Mouse (Mus musculus) intestine, postnatal 0 days (tissue): ENCODE measurements at regions not wholly inside any gene's neighbourhood (a gene's known extent, or its start where the extent isn't known, plus 50 kb on each side); places are given as distances from the start of the nearest gene placed in this dataset.

ENCODE experiments used
- ATAC-seq: fragments of 200-750 bp; cut with Nextera tagmentation; 2 replicates; pipeline ENCODE4 v1.8.0; 2017; ENCODE audit warnings: mild to moderate bottlenecking, moderate TSS enrichment, moderate library complexity
- H3K27ac ChIP-seq: fragments of 300-500 bp; sonication (generic); 2 replicates; pipeline ENCODE4 v1.5.1; 2014; ENCODE audit warnings: mild to moderate bottlenecking, low read depth, low read length, moderate library complexity
- H3K27me3 ChIP-seq: fragments of 300-500 bp; sonication (generic); replicated peaks from 2 replicates; pipeline ENCODE4 v1.6.1; 2014; ENCODE audit warnings: low read length, mixed read lengths; ENCODE audit not compliant: control insufficient read depth, insufficient read depth
- H3K36me3 ChIP-seq: fragments of 300-500 bp; sonication (generic); 2 replicates; pipeline ENCODE4 v1.6.1; 2014; ENCODE audit warnings: mild to moderate bottlenecking, moderate library complexity; ENCODE audit not compliant: control insufficient read depth, insufficient read depth
- H3K4me1 ChIP-seq: fragments of 300-500 bp; sonication (generic); replicated peaks from 2 replicates; pipeline ENCODE4 v1.6.1; 2014; ENCODE audit warnings: antibody characterized with exemption, low read length, mixed read lengths; ENCODE audit not compliant: control insufficient read depth, insufficient read depth
- H3K4me2 ChIP-seq: fragments of 300-500 bp; sonication (generic); replicated peaks from 2 replicates; pipeline ENCODE4 v1.6.1; 2014; ENCODE audit warnings: low read depth, mild to moderate bottlenecking, moderate library complexity
- H3K4me3 ChIP-seq: fragments of 300-500 bp; sonication (generic); 2 replicates; pipeline ENCODE4 v1.5.1; 2014; ENCODE audit warnings: low read depth, low read length
- H3K9ac ChIP-seq: fragments of 300-500 bp; sonication (generic); 2 replicates; pipeline ENCODE4 v1.6.1; 2014; ENCODE audit warnings: mild to moderate bottlenecking, low read depth, low read length
- H3K9me3 ChIP-seq: fragments of 300-500 bp; sonication (generic); 2 replicates; pipeline ENCODE4 v1.6.1; 2016; ENCODE audit warnings: mixed run types; ENCODE audit not compliant: control insufficient read depth
- CTCF ChIP-seq: sonication (generic); IDR thresholded peaks from 2 replicates; pipeline ENCODE4 v1.5.1; 2016; ENCODE audit warnings: low read depth, mild to moderate bottlenecking, control low read depth, antibody characterized with exemption, moderate library complexity
- WGBS: fragments of 180-500 bp; shearing (Covaris S2); extraction: QIAGEN DNeasy Blood & Tissue Kit; methylation state at CpG from one replicate; pipeline ENCODE4 v1.1.7; 2014; 5-methylcytosine and 5-hydroxymethylcytosine counted together

DNA sequence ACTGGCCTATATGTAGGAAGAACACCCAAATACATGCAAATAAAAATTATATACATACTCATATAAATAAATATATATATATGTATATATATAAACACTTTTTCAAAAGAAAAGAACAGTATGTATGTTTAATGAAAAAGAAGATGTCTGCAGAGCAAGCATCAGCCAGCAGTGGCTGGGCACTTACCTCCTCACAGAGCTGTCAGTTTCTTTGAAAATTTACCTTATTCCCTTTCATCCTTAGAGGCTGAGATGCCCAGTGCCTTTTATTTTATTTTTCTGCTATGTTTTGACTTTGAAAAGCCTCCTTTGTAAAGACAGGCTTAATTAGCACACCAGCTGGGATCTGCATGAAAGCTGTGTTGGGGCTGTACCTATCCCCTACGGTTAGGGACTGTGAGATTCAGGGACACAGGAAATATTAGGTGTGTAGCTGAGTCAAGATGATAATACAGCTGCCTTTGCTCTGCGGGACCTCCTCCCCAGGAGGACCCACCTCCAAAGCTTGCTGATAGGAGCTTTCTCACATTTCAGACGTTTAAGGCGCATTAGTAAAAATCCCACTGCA lies 751.0 kb upstream of the Tbl1xr1 start:
- ATAC-seq: no peak

GRCm38 (mm10) chr3:21341916-21342315 lies 734.5 kb upstream of the Tbl1xr1 start:
- H3K27ac ChIP-seq: no peak overlapping the region
- H3K4me3 ChIP-seq: no peak overlapping the region
- no peak overlapping the region for H3K4me2 ChIP-seq
- no peak for TF ChIP-seq CTCF
- no peak for ATAC-seq
- H3K27me3 ChIP-seq: no peaks in the 10 kb centered on the region
- no peaks in the 10 kb centered on the region for H3K36me3 ChIP-seq
- H3K4me1 ChIP-seq: no peaks in the 10 kb centered on the region
- H3K9ac ChIP-seq: no peak overlapping the region
- H3K9me3 ChIP-seq: no peaks in the 10 kb centered on the region

More for the DNA sequence above, 751.0 kb upstream of the Tbl1xr1 start:
- H3K9me3 ChIP-seq: no peaks in the 10 kb centered on the region
- no peaks in the 10 kb centered on the region for H3K36me3 ChIP-seq
- no peak for TF ChIP-seq CTCF
- no peaks in the 10 kb centered on the region for H3K4me1 ChIP-seq
- WGBS: 65% methylated on average over 4 of the region's 4 CpGs
- no peak overlapping the region for H3K4me3 ChIP-seq
- no peak overlapping the region for H3K9ac ChIP-seq
- H3K27me3 ChIP-seq: no peaks in the 10 kb centered on the region
- no peak overlapping the region for H3K4me2 ChIP-seq
- H3K27ac ChIP-seq: no peak overlapping the region

- Histone ChIP-seq H3K4me1 (no peaks in the 10 kb centered on the region), H3K4me3 (no peak overlapping the region), H3K9me3 (no peaks in the 10 kb centered on the region), H3K36me3 (no peaks in the 10 kb centered on the region), H3K27ac (no peak overlapping the region), H3K9ac (no peak overlapping the region), H3K27me3 (no peaks in the 10 kb centered on the region), H3K4me2 (no peak overlapping the region)
- WGBS: 96% methylated on average over 1 of the region's 1 CpGs
- no peak for ATAC-seq
- no peak for TF ChIP-seq CTCF
Measured at GRCm38 (mm10) chr3:21343095-21343494, 733.4 kb upstream of the Tbl1xr1 start.

DNA sequence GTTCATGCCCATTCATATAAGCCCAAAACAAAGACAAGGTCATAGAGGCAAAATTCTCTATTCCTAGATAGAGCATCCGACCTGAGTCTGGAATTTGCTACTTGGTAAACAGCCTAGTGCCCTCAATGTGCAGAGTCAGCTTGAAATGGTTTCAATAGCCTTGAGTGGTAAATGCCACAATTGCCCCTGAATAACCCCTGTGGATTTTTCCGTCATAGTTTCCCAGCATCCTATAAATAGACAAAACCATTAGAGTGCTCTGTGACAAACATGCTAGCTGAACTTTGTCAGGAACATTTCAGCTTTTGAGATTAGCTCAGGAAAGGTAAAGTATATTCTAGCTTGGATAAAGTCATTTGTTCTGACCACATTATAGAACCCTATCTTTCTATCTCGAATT lies 727.0 kb upstream of the Tbl1xr1 start:
- no peak overlapping the region for H3K27ac ChIP-seq
- no peak for TF ChIP-seq CTCF
- H3K4me2 ChIP-seq: no peak overlapping the region
- no peaks in the 10 kb centered on the region for H3K9me3 ChIP-seq
- WGBS: 80% methylated on average over 3 of the region's 3 CpGs
- H3K27me3 ChIP-seq: no peaks in the 10 kb centered on the region
- no peaks in the 10 kb centered on the region for H3K4me1 ChIP-seq
- no peak for ATAC-seq
- no peak overlapping the region for H3K9ac ChIP-seq
- no peak overlapping the region for H3K4me3 ChIP-seq
- no peaks in the 10 kb centered on the region for H3K36me3 ChIP-seq

- peak; percentile 89 for ATAC-seq
Measured at GRCm38 (mm10) chr3:21356150-21356549, 720.3 kb upstream of the Tbl1xr1 start.

GRCm38 (mm10) chr3:21356831-21357712 lies 719.4 kb upstream of the Tbl1xr1 start:
- Histone ChIP-seq H3K27me3 (no peaks in the 10 kb centered on the region), H3K4me3 (no peak overlapping the region), H3K4me2 (no peak overlapping the region), H3K9ac (no peak overlapping the region), H3K36me3 (no peaks in the 10 kb centered on the region), H3K9me3 (no peaks in the 10 kb centered on the region), H3K4me1 (0 out of 2 replicates have a peak, but pooled peaks cover 3% of the 10 kb centered on the region), H3K27ac (no peak overlapping the region)
- no peak for ATAC-seq
- no peak for TF ChIP-seq CTCF
- WGBS: 74% methylated on average over 6 of the region's 6 CpGs

More at GRCm38 (mm10) chr3:21356150-21356549, 720.3 kb upstream of the Tbl1xr1 start:
- no peak overlapping the region for H3K4me2 ChIP-seq
- no peak overlapping the region for H3K27ac ChIP-seq
- H3K9ac ChIP-seq: no peak overlapping the region
- H3K4me3 ChIP-seq: no peak overlapping the region
- 47% methylated on average over 3 of the region's 3 CpGs for WGBS
- no peak for TF ChIP-seq CTCF
- H3K27me3 ChIP-seq: no peaks in the 10 kb centered on the region
- H3K4me1 ChIP-seq: 0 out of 2 replicates have a peak, but pooled peaks cover 3% of the 10 kb centered on the region
- H3K9me3 ChIP-seq: no peaks in the 10 kb centered on the region
- H3K36me3 ChIP-seq: no peaks in the 10 kb centered on the region
